Mouse (Mus musculus) small intestine, adult 2 months (tissue): Measurements from ENCODE around the gene D930007J09Rik.

Source experiments
- CTCF ChIP-seq: fragments of 200-500 bp; IDR thresholded peaks from 2 replicates; pipeline ENCODE4 v1.5.1; 2012; ENCODE audit warnings: low read depth, mild to moderate bottlenecking, control low read depth, inconsistent platforms, low read length, moderate library complexity, mixed read lengths; ENCODE audit not compliant: insufficient replicate concordance, insufficient read length; ENCODE audit errors: extremely low read depth
- POLR2A ChIP-seq: fragments of 200-500 bp; IDR thresholded peaks from 2 replicates; pipeline ENCODE4 v1.6.1; 2012; ENCODE audit warnings: low read depth, mild to moderate bottlenecking, control low read depth, inconsistent platforms, low read length, moderate library complexity

DNA sequence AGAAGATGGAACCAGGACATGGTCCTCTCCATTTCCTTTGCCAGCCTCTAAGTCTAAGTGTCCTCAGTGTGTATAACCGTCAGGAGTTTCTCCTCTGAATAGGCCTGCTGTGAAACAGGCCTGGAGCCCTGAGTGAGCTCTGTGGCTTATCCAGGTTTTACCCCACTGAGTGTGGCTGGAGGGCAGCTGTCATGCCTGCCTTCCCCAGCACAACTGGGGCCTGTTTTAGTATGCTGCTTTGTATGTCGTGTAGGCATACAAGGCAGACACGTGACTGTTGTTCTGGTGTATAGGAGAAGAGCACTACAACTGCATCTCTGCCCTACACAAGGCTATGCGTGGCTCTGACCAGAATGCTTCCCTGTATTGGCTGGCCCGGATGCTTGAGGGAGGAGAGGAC lies 17.3 kb upstream of the D930007J09Rik start:
- TF ChIP-seq CTCF: no peak
- TF ChIP-seq POLR2A: no peak
